Mouse (Mus musculus): ENCODE results near the gene Gm42906. TPM values are rescaled to one million over a fixed set of nuclear protein-coding genes. Genes with fewer than 3 reads are reported as not detected.

The Gm42906 gene
- total and polyA plus RNA-seq, 3 experiments = not detected

GRCm38 (mm10) chr5:151127298-151127717 is 300.7 kb downstream of the Gm42906 start:
- DNase-seq (ENCODE audit: extremely low read depth) = peak; percentile 84

GRCm38 (mm10) chr5:151126608-151127005 is 301.4 kb downstream of the Gm42906 start:
- Histone ChIP-seq H3K27me3 (replicated peaks) (no peaks in the 10 kb centered on the region), H3K79me2 (replicated peaks; ENCODE audit: control insufficient read depth, extremely low read depth, insufficient read depth, poor library complexity, severe bottlenecking) (peaks cover 51% of the 10 kb centered on the region), H3K4me3 (replicated peaks in 1 of 3; ENCODE audit: low read depth in 2 of 3, low read length in 2 of 3, poor library complexity in 1 of 3) (peak overlapping the region; percentile 60 to 91 (median 86)), H3K4me2 (ENCODE audit: insufficient read depth, low read depth, poor library complexity, severe bottlenecking) (no peak overlapping the region; the same call in 1 of the 2 replicates), H3K27ac (ENCODE audit: insufficient read depth, low read depth) (peak overlapping the region; percentile 72; the same call in 1 of the 2 replicates), H3K9me3 (replicated peaks; ENCODE audit: low read length) (peaks cover 4% of the 10 kb centered on the region), H3K4me1 (ENCODE audit: control insufficient read depth in 1 of 2, insufficient read depth in 2 of 2) (peaks cover 9 to 41% of the 10 kb centered on the region in 2 experiments), H3K9ac (ENCODE audit: insufficient read depth, low read depth) (peak overlapping the region; percentile 83), H3K36me3 (replicated peaks in 1 of 2; ENCODE audit: control insufficient read depth in 1 of 2, insufficient read depth in 1 of 2, low read length in 1 of 2) (peaks cover 13 to 23% of the 10 kb centered on the region in 2 experiments)
- dilution Hi-C loops (cut with MboI; ENCODE audit: extremely low pct_ligation_motif_present, extremely low pct_unique_long_range_greater_than_20kb, low sequenced_read_pairs) = no loop called here
- peak; percentile 33 for DNase-seq (ENCODE audit: extremely low read depth)
- TF ChIP-seq MXI1 (IDR thresholded peaks at IDR 0.05; ENCODE audit: low read depth, low read length) = no peak
- TF ChIP-seq SIN3A (IDR thresholded peaks at IDR 0.05; ENCODE audit: low read length) = peak; percentile 21; the same call in 1 of the 2 replicates
- no peak for TF ChIP-seq JUN (IDR thresholded peaks at IDR 0.05; ENCODE audit: insufficient read depth, low read depth, low read length)
- 0 out of 2 replicates have a peak, but pooled peaks have one; percentile 26 for TF ChIP-seq TBP (conservative IDR thresholded peaks at IDR 0.05; ENCODE audit: low read depth, low read length)
- TF ChIP-seq E2F4 (IDR thresholded peaks at IDR 0.05; ENCODE audit: insufficient replicate concordance, low read depth, low read length) = no peak
- no peak for TF ChIP-seq UBTF (IDR thresholded peaks at IDR 0.05; ENCODE audit: low read depth, low read length)
- peak; percentile 8; the same call in 1 of the 2 replicates for TF ChIP-seq MYC (IDR thresholded peaks at IDR 0.05; ENCODE audit: low read depth, low read length)
- in situ Hi-C loops (cut with MboI; ENCODE audit: low pct_ligation_motif_present, low pct_unique_long_range_greater_than_20kb, low sequenced_read_pairs) = loop anchor here (5.0 kb wide), 1 partner anchor 241 kb away; no protein-coding TSS in a partner anchor

More at GRCm38 (mm10) chr5:151127298-151127717, 300.7 kb downstream of the Gm42906 start:
- in situ Hi-C loops (cut with MboI; ENCODE audit: low pct_ligation_motif_present, low pct_unique_long_range_greater_than_20kb, low sequenced_read_pairs) (loop anchor here (5.0 kb wide), 1 partner anchor 240 kb away; no protein-coding TSS in a partner anchor), dilution Hi-C loops (cut with MboI; ENCODE audit: extremely low pct_ligation_motif_present, extremely low pct_unique_long_range_greater_than_20kb, low sequenced_read_pairs) (no loop called here)
- Histone ChIP-seq H3K9me3 (replicated peaks; ENCODE audit: low read length) (peaks cover 4% of the 10 kb centered on the region), H3K4me1 (ENCODE audit: control insufficient read depth in 1 of 2, insufficient read depth in 2 of 2) (peaks cover 7 to 34% of the 10 kb centered on the region in 2 experiments), H3K27me3 (replicated peaks) (no peaks in the 10 kb centered on the region), H3K4me3 (replicated peaks in 1 of 3; ENCODE audit: low read depth in 2 of 3, low read length in 2 of 3, poor library complexity in 1 of 3) (peak overlapping the region; percentile 60 to 91 (median 86)), H3K9ac (ENCODE audit: insufficient read depth, low read depth) (peak overlapping the region; percentile 83), H3K36me3 (replicated peaks in 1 of 2; ENCODE audit: control insufficient read depth in 1 of 2, insufficient read depth in 1 of 2, low read length in 1 of 2) (peaks cover 9 to 17% of the 10 kb centered on the region in 2 experiments), H3K27ac (ENCODE audit: insufficient read depth, low read depth) (peak overlapping the region; percentile 86), H3K79me2 (replicated peaks; ENCODE audit: control insufficient read depth, extremely low read depth, insufficient read depth, poor library complexity, severe bottlenecking) (peaks cover 45% of the 10 kb centered on the region), H3K4me2 (ENCODE audit: insufficient read depth, low read depth, poor library complexity, severe bottlenecking) (peak overlapping the region; percentile 77)
- peak; percentile 16; the same call in 1 of the 2 replicates for TF ChIP-seq ETS1 (conservative IDR thresholded peaks at IDR 0.05; ENCODE audit: low read depth, low read length)
- TF ChIP-seq E2F4 (IDR thresholded peaks at IDR 0.05; ENCODE audit: insufficient replicate concordance, low read depth, low read length) = no peak
- TF ChIP-seq POLR2AphosphoS2 (IDR thresholded peaks at IDR 0.05; ENCODE audit: low read depth, low read length) = peak; percentile 39; the same call in 1 of the 2 replicates
- peak; percentile 77 for TF ChIP-seq TBP (conservative IDR thresholded peaks at IDR 0.05; ENCODE audit: low read depth, low read length)
- TF ChIP-seq JUND (conservative IDR thresholded peaks at IDR 0.05; ENCODE audit: low read depth, low read length) = no peak
- peak; percentile 55; the same call in 1 of the 2 replicates for TF ChIP-seq TCF12 (IDR thresholded peaks at IDR 0.05; ENCODE audit: low read depth, low read length)
- TF ChIP-seq NELFE (IDR thresholded peaks at IDR 0.05; ENCODE audit: low read depth, low read length) = peak; percentile 73
- peak; percentile 85 for TF ChIP-seq POLR2A (IDR thresholded peaks at IDR 0.05; ENCODE audit: low read depth, low read length)
- TF ChIP-seq ELF1 (IDR thresholded peaks at IDR 0.05; ENCODE audit: low read depth, low read length) = no peak
- peak; percentile 96 for TF ChIP-seq ZNF384 (IDR thresholded peaks at IDR 0.05; ENCODE audit: low read depth, low read length)
- TF ChIP-seq BHLHE40 (IDR thresholded peaks at IDR 0.05; ENCODE audit: low read depth, low read length) = no peak
- TF ChIP-seq ZMIZ1 (IDR thresholded peaks at IDR 0.05; ENCODE audit: low read depth, low read length) = peak; percentile 81; the same call in 1 of the 2 replicates
- TF ChIP-seq CHD1 (IDR thresholded peaks at IDR 0.05; ENCODE audit: low read depth, low read length) = peak; percentile 77; the same call in 1 of the 2 replicates
- peak; percentile 23; the same call in 1 of the 2 replicates for TF ChIP-seq SIN3A (IDR thresholded peaks at IDR 0.05; ENCODE audit: low read length)
